Mouse (Mus musculus): ENCODE results near the gene Rpl7l1. TPM values are rescaled to one million over a fixed set of nuclear protein-coding genes. Genes with fewer than 3 reads are reported as not detected.
A peak's percentile ranks its signal among the peaks of the same experiment; 100 is the strongest.
"Not testable (repeated sequence)": the region's sequence is repeated elsewhere in the genome, so short reads cannot be mapped to it uniquely, and the experiment has no call there.

The Rpl7l1 gene
- polyA plus RNA-seq, 1 experiment from 2014 or later = 64.6 TPM

GRCm38 (mm10) chr17:46799680-46800079 is 17.2 kb upstream of the Rpl7l1 start:
- WGBS (ENCODE audit: missing documents) = 27% methylated on average over 9 of the region's 10 CpGs

GRCm38 (mm10) chr17:46797386-46797785 is 14.9 kb upstream of the Rpl7l1 start:
- no peak overlapping the region for H3K4me3 ChIP-seq (ENCODE audit: inconsistent target)
- no peaks in the 10 kb centered on the region for H3K79me2 ChIP-seq (ENCODE audit: inconsistent target)
- WGBS (ENCODE audit: missing documents) = 94% methylated on average over 4 of the region's 8 CpGs
- H3K36me3 ChIP-seq (ENCODE audit: inconsistent target) = peaks cover 22% of the 10 kb centered on the region
- no peak overlapping the region for H3K27ac ChIP-seq

More at GRCm38 (mm10) chr17:46799680-46800079, 17.2 kb upstream of the Rpl7l1 start:
- Histone ChIP-seq H3K36me3 (ENCODE audit: inconsistent target) (peaks cover 22% of the 10 kb centered on the region), H3K4me3 (ENCODE audit: inconsistent target) (no peak overlapping the region), H3K79me2 (ENCODE audit: inconsistent target) (no peaks in the 10 kb centered on the region), H3K27ac (no peak overlapping the region)

- Histone ChIP-seq H3K4me3 (ENCODE audit: inconsistent target) (no peak overlapping the region), H3K36me3 (ENCODE audit: inconsistent target) (peaks cover 19% of the 10 kb centered on the region), H3K79me2 (ENCODE audit: inconsistent target) (no peaks in the 10 kb centered on the region), H3K27ac (no peak overlapping the region)
- 91% methylated on average over 4 of the region's 4 CpGs for WGBS (ENCODE audit: missing documents)
Observed at GRCm38 (mm10) chr17:46796743-46797142, 14.3 kb upstream of the Rpl7l1 start.

- H3K4me3 ChIP-seq (ENCODE audit: inconsistent target) = no peak overlapping the region
- H3K27ac ChIP-seq = no peak overlapping the region
- WGBS (ENCODE audit: missing documents) = 79% methylated on average over 2 of the region's 2 CpGs
- no peaks in the 10 kb centered on the region for H3K79me2 ChIP-seq (ENCODE audit: inconsistent target)
- H3K36me3 ChIP-seq (ENCODE audit: inconsistent target) = no peaks in the 10 kb centered on the region
Observed at GRCm38 (mm10) chr17:46792963-46793362, 10.5 kb upstream of the Rpl7l1 start.

GRCm38 (mm10) chr17:46787974-46788373 is 5.5 kb upstream of the Rpl7l1 start:
- H3K4me3 ChIP-seq (ENCODE audit: inconsistent target); H3K79me2 ChIP-seq (ENCODE audit: inconsistent target); H3K27ac ChIP-seq; H3K36me3 ChIP-seq (ENCODE audit: inconsistent target): not testable (repeated sequence)
- 92% methylated on average over 1 of the region's 2 CpGs for WGBS (ENCODE audit: missing documents)

- Histone ChIP-seq H3K27ac (no peak overlapping the region), H3K36me3 (ENCODE audit: inconsistent target) (no peaks in the 10 kb centered on the region), H3K4me3 (ENCODE audit: inconsistent target) (no peak overlapping the region), H3K79me2 (ENCODE audit: inconsistent target) (peaks cover 5% of the 10 kb centered on the region)
- 93% methylated on average over 5 of the region's 5 CpGs for WGBS (ENCODE audit: missing documents)
Observed at GRCm38 (mm10) chr17:46786952-46787351, 4.5 kb upstream of the Rpl7l1 start.

GRCm38 (mm10) chr17:46783222-46783565 is 722 bp upstream of the Rpl7l1 start:
- Histone ChIP-seq H3K79me2 (ENCODE audit: inconsistent target) (peaks cover 39% of the 10 kb centered on the region), H3K36me3 (ENCODE audit: inconsistent target) (peaks cover 25% of the 10 kb centered on the region), H3K27ac (no peak overlapping the region), H3K4me3 (ENCODE audit: inconsistent target) (peak overlapping the region; percentile 80)
- 94% methylated on average over 2 of the region's 2 CpGs for WGBS (ENCODE audit: missing documents)

- 3% methylated on average over 11 of the region's 11 CpGs for WGBS (ENCODE audit: missing documents)
- H3K27ac ChIP-seq = peak overlapping the region; percentile 59
Observed at GRCm38 (mm10) chr17:46781876-46782275, 596 bp downstream of the Rpl7l1 start.

GRCm38 (mm10) chr17:46776087-46776486 is 6.4 kb downstream of the Rpl7l1 start:
- no peak overlapping the region for H3K4me3 ChIP-seq (ENCODE audit: inconsistent target)
- peaks cover 53% of the 10 kb centered on the region for H3K36me3 ChIP-seq (ENCODE audit: inconsistent target)
- H3K27ac ChIP-seq = no peak overlapping the region
- WGBS (ENCODE audit: missing documents) = 88% methylated on average over 3 of the region's 3 CpGs
- peaks cover 26% of the 10 kb centered on the region for H3K79me2 ChIP-seq (ENCODE audit: inconsistent target)

More at GRCm38 (mm10) chr17:46781876-46782275, 596 bp downstream of the Rpl7l1 start:
- Histone ChIP-seq H3K36me3 (ENCODE audit: inconsistent target) (peaks cover 34% of the 10 kb centered on the region), H3K79me2 (ENCODE audit: inconsistent target) (peaks cover 39% of the 10 kb centered on the region), H3K4me3 (ENCODE audit: inconsistent target) (peak overlapping the region; percentile 80)

GRCm38 (mm10) chr17:46775070-46775469 is 7.4 kb downstream of the Rpl7l1 start:
- Histone ChIP-seq H3K36me3 (ENCODE audit: inconsistent target) (peaks cover 46% of the 10 kb centered on the region), H3K4me3 (ENCODE audit: inconsistent target) (no peak overlapping the region), H3K79me2 (ENCODE audit: inconsistent target) (peaks cover 16% of the 10 kb centered on the region), H3K27ac (no peak overlapping the region)
- WGBS (ENCODE audit: missing documents) = 98% methylated on average over 9 of the region's 9 CpGs

GRCm38 (mm10) chr17:46774131-46774472 is 8.4 kb downstream of the Rpl7l1 start:
- Histone ChIP-seq H3K4me3 (ENCODE audit: inconsistent target) (no peak overlapping the region), H3K36me3 (ENCODE audit: inconsistent target) (peaks cover 37% of the 10 kb centered on the region), H3K79me2 (ENCODE audit: inconsistent target) (peaks cover 6% of the 10 kb centered on the region; the same call in 1 of the 2 replicates), H3K27ac (no peak overlapping the region)
- WGBS (ENCODE audit: missing documents) = 75% methylated on average over 2 of the region's 2 CpGs

- Histone ChIP-seq H3K27ac (peak overlapping the region; percentile 82), H3K36me3 (ENCODE audit: inconsistent target) (peaks cover 31% of the 10 kb centered on the region), H3K79me2 (ENCODE audit: inconsistent target) (peaks cover under 1% of the 10 kb centered on the region; the same call in 1 of the 2 replicates), H3K4me3 (ENCODE audit: inconsistent target) (peak overlapping the region; percentile 69)
- 10% methylated on average over 18 of the region's 20 CpGs for WGBS (ENCODE audit: missing documents)
Observed at GRCm38 (mm10) chr17:46773278-46774130, 9.0 kb downstream of the Rpl7l1 start.

GRCm38 (mm10) chr17:46772404-46773277 is 9.8 kb downstream of the Rpl7l1 start, which contains the start of gene 2310039H08Rik:
2310039H08Rik (plus strand) TSS chr17:46772635.
- H3K27ac ChIP-seq = peak within 1 kb of the TSS; percentile 82
- WGBS (ENCODE audit: missing documents) = under 1% methylated on average over 50 of the region's 50 CpGs
- H3K4me3 ChIP-seq (ENCODE audit: inconsistent target) = peak within 1 kb of the TSS; percentile 69
- no peaks in the 10 kb centered on the region for H3K79me2 ChIP-seq (ENCODE audit: inconsistent target)
- H3K36me3 ChIP-seq (ENCODE audit: inconsistent target) = peaks cover 23% of the 10 kb centered on the region

- Histone ChIP-seq H3K36me3 (ENCODE audit: inconsistent target) (peaks cover 19% of the 10 kb centered on the region), H3K27ac (peak overlapping the region; percentile 82), H3K4me3 (ENCODE audit: inconsistent target) (peak overlapping the region; percentile 69), H3K79me2 (ENCODE audit: inconsistent target) (no peaks in the 10 kb centered on the region)
- 0% methylated on average over 5 of the region's 5 CpGs for WGBS (ENCODE audit: missing documents)
Observed at GRCm38 (mm10) chr17:46772038-46772403, 10.5 kb downstream of the Rpl7l1 start.

GRCm38 (mm10) chr17:46771616-46772015 is 10.9 kb downstream of the Rpl7l1 start:
- 83% methylated on average over 17 of the region's 17 CpGs for WGBS (ENCODE audit: missing documents)
- Histone ChIP-seq H3K27ac (no peak overlapping the region; the same call in 1 of the 2 replicates), H3K36me3 (ENCODE audit: inconsistent target) (peaks cover 19% of the 10 kb centered on the region), H3K4me3 (ENCODE audit: inconsistent target) (peak overlapping the region; percentile 69; the same call in 1 of the 2 replicates), H3K79me2 (ENCODE audit: inconsistent target) (no peaks in the 10 kb centered on the region)
